Mouse (Mus musculus) adrenal gland, postnatal 36 days (tissue): ENCODE measurements around the gene Trmt5. TPM values are rescaled to one million over a fixed set of nuclear protein-coding genes. Genes with fewer than 3 reads are reported as not detected.

ENCODE experiments used
- DNase-seq, 2 experiments: peaks; one replicate each; pipeline ENCODE4 v3.0.0; 2021; ENCODE audit warnings: mixed read lengths in 1 of 2
- total RNA-seq, 2 experiments: library from RNA; stranded (reverse); gene quantifications; 2 replicates each; pipeline ENCODE4 v1.2.3; 2021

The Trmt5 gene
- total RNA-seq, 2 experiments from 2014 or later: 11.3 to 11.6 TPM

- no peak for DNase-seq
Observed at GRCm38 (mm10) chr12:73269933-73270332, 16.6 kb downstream of the Trmt5 start.

- no peak for DNase-seq
Observed at GRCm38 (mm10) chr12:73269531-73269930, 17.0 kb downstream of the Trmt5 start.

- no peak for DNase-seq
Observed at GRCm38 (mm10) chr12:73268497-73268896, 18.0 kb downstream of the Trmt5 start.

- DNase-seq: no peak
Observed at GRCm38 (mm10) chr12:73266597-73266996, 19.9 kb downstream of the Trmt5 start.

- DNase-seq: no peak
Observed at GRCm38 (mm10) chr12:73265381-73265978, 21.0 kb downstream of the Trmt5 start.

- DNase-seq: no peak
Observed at GRCm38 (mm10) chr12:73260339-73260738, 26.2 kb downstream of the Trmt5 start.

- no peak for DNase-seq
Observed at GRCm38 (mm10) chr12:73259269-73259668, 27.2 kb downstream of the Trmt5 start.

GRCm38 (mm10) chr12:73255006-73255405 lies 31.5 kb downstream of the Trmt5 start:
- no peak for DNase-seq

- DNase-seq: no peak
Observed at GRCm38 (mm10) chr12:73245687-73246086, 40.8 kb downstream of the Trmt5 start.

- no peak for DNase-seq
Observed at GRCm38 (mm10) chr12:73241960-73242359, 44.5 kb downstream of the Trmt5 start.

GRCm38 (mm10) chr12:73232586-73232985 lies 53.9 kb downstream of the Trmt5 start:
- no peak for DNase-seq

GRCm38 (mm10) chr12:73231552-73231951 lies 55.0 kb downstream of the Trmt5 start:
- DNase-seq: no peak

GRCm38 (mm10) chr12:73230196-73230595 lies 56.3 kb downstream of the Trmt5 start:
- no peak for DNase-seq

Other genes with a start within 250 kb of the Trmt5 start
- gene Six1, start 232.8 kb downstream of the Trmt5 start, total RNA-seq: 1 to 10 TPM; 3.2 to 3.3 TPM
- gene Six4, start 173.3 kb downstream of the Trmt5 start, total RNA-seq: 1 to 10 TPM in 1 of 2 experiments, under 1 TPM in 1; 0.95 to 1.4 TPM
- 10 to 100 TPM; 19.7 to 23.3 TPM for gene Mnat1, start 163.0 kb downstream of the Trmt5 start, total RNA-seq
- gene Slc38a6, start 69 bp upstream of the Trmt5 start, total RNA-seq: 1 to 10 TPM; 4.7 to 6.2 TPM